Mouse (Mus musculus): ENCODE results near the gene Nfatc2ip. TPM values are rescaled to one million over a fixed set of nuclear protein-coding genes. Genes with fewer than 3 reads are reported as not detected.
"Not testable (repeated sequence)": the region's sequence is repeated elsewhere in the genome, so short reads cannot be mapped to it uniquely, and the experiment has no call there.

Nfatc2ip gene
- polyA plus RNA-seq, 1 experiment = 6.4 TPM

GRCm38 (mm10) chr7:126399548-126399947 lies 3.0 kb upstream of the Nfatc2ip start:
- Histone ChIP-seq H3K4me1 (ENCODE audit: control insufficient read depth, insufficient read depth, low read length) (no peaks in the 10 kb centered on the region), H3K27ac (ENCODE audit: insufficient read depth, low read length) (no peak overlapping the region), H3K27me3 (ENCODE audit: control insufficient read depth, insufficient read depth, low read length) (no peaks in the 10 kb centered on the region), H3K4me3 (replicated peaks; ENCODE audit: insufficient read depth, low read depth, low read length) (no peak overlapping the region)
- TF ChIP-seq CTCF (IDR thresholded peaks at IDR 0.05; ENCODE audit: borderline replicate concordance, insufficient read depth, low read depth, low read length) (peak; percentile 82), POLR2A (IDR thresholded peaks at IDR 0.05; ENCODE audit: borderline replicate concordance, insufficient read depth, low read length) (no peak)
- DNase-seq = peak; percentile 73 to 83
- WGBS = 7% methylated on average over 5 of the region's 5 CpGs

GRCm38 (mm10) chr7:126397822-126398221 lies 1.3 kb upstream of the Nfatc2ip start:
- TF ChIP-seq POLR2A (IDR thresholded peaks at IDR 0.05; ENCODE audit: borderline replicate concordance, insufficient read depth, low read length) (no peak), CTCF (IDR thresholded peaks at IDR 0.05; ENCODE audit: borderline replicate concordance, insufficient read depth, low read depth, low read length) (no peak)
- no peaks in the 10 kb centered on the region for H3K4me1 ChIP-seq (ENCODE audit: control insufficient read depth, insufficient read depth, low read length)
- no peak overlapping the region for H3K4me3 ChIP-seq (replicated peaks; ENCODE audit: insufficient read depth, low read depth, low read length)
- H3K27ac ChIP-seq (ENCODE audit: insufficient read depth, low read length) = no peak overlapping the region
- DNase-seq = peak in 1 of 2 experiments; percentile 12
- H3K27me3 ChIP-seq (ENCODE audit: control insufficient read depth, insufficient read depth, low read length) = no peaks in the 10 kb centered on the region
- 95% methylated on average over 4 of the region's 4 CpGs for WGBS

- DNase-seq = no peak
- no peak overlapping the region for H3K27ac ChIP-seq (ENCODE audit: insufficient read depth, low read length)
- no peaks in the 10 kb centered on the region for H3K4me1 ChIP-seq (ENCODE audit: control insufficient read depth, insufficient read depth, low read length)
- no peak for TF ChIP-seq POLR2A (IDR thresholded peaks at IDR 0.05; ENCODE audit: borderline replicate concordance, insufficient read depth, low read length)
- no peak for TF ChIP-seq CTCF (IDR thresholded peaks at IDR 0.05; ENCODE audit: borderline replicate concordance, insufficient read depth, low read depth, low read length)
- WGBS = 54% methylated on average over 6 of the region's 6 CpGs
- no peak overlapping the region for H3K4me3 ChIP-seq (replicated peaks; ENCODE audit: insufficient read depth, low read depth, low read length)
- no peaks in the 10 kb centered on the region for H3K27me3 ChIP-seq (ENCODE audit: control insufficient read depth, insufficient read depth, low read length)
Observed at GRCm38 (mm10) chr7:126397221-126397620, 684 bp upstream of the Nfatc2ip start.

GRCm38 (mm10) chr7:126392086-126392884 lies 4.3 kb downstream of the Nfatc2ip start:
- not testable (repeated sequence) for H3K4me3 ChIP-seq (replicated peaks; ENCODE audit: insufficient read depth, low read depth, low read length); H3K4me1 ChIP-seq (ENCODE audit: control insufficient read depth, insufficient read depth, low read length); H3K27ac ChIP-seq (ENCODE audit: insufficient read depth, low read length); DNase-seq; H3K27me3 ChIP-seq (ENCODE audit: control insufficient read depth, insufficient read depth, low read length)
- WGBS = 90% methylated on average over 7 of the region's 7 CpGs

GRCm38 (mm10) chr7:126388185-126388584 lies 8.4 kb downstream of the Nfatc2ip start:
- DNase-seq = no peak
- Histone ChIP-seq H3K4me3 (replicated peaks; ENCODE audit: insufficient read depth, low read depth, low read length) (no peak overlapping the region), H3K4me1 (ENCODE audit: control insufficient read depth, insufficient read depth, low read length) (no peaks in the 10 kb centered on the region), H3K27me3 (ENCODE audit: control insufficient read depth, insufficient read depth, low read length) (no peaks in the 10 kb centered on the region), H3K27ac (ENCODE audit: insufficient read depth, low read length) (no peak overlapping the region)
- no peak for TF ChIP-seq POLR2A (IDR thresholded peaks at IDR 0.05; ENCODE audit: borderline replicate concordance, insufficient read depth, low read length)
- no peak for TF ChIP-seq CTCF (IDR thresholded peaks at IDR 0.05; ENCODE audit: borderline replicate concordance, insufficient read depth, low read depth, low read length)
- 100% methylated on average over 1 of the region's 1 CpGs for WGBS

GRCm38 (mm10) chr7:126383565-126383964 lies 13.0 kb downstream of the Nfatc2ip start:
- Histone ChIP-seq H3K27me3 (ENCODE audit: control insufficient read depth, insufficient read depth, low read length) (no peaks in the 10 kb centered on the region), H3K4me3 (replicated peaks; ENCODE audit: insufficient read depth, low read depth, low read length) (no peak overlapping the region), H3K4me1 (ENCODE audit: control insufficient read depth, insufficient read depth, low read length) (no peaks in the 10 kb centered on the region; the same call in 1 of the 2 replicates), H3K27ac (ENCODE audit: insufficient read depth, low read length) (no peak overlapping the region)
- WGBS = 86% methylated on average over 5 of the region's 5 CpGs
- TF ChIP-seq CTCF (IDR thresholded peaks at IDR 0.05; ENCODE audit: borderline replicate concordance, insufficient read depth, low read depth, low read length) (no peak), POLR2A (IDR thresholded peaks at IDR 0.05; ENCODE audit: borderline replicate concordance, insufficient read depth, low read length) (no peak)
- no peak for DNase-seq

GRCm38 (mm10) chr7:126377278-126378158 lies 19.0 kb downstream of the Nfatc2ip start, which contains the start of gene Spns1:
TSS of gene Spns1 (minus strand) at chr7:126377450.
- WGBS = 1% methylated on average over 33 of the region's 33 CpGs
- peak; percentile 77 for TF ChIP-seq CTCF (IDR thresholded peaks at IDR 0.05; ENCODE audit: borderline replicate concordance, insufficient read depth, low read depth, low read length)
- TF ChIP-seq POLR2A (IDR thresholded peaks at IDR 0.05; ENCODE audit: borderline replicate concordance, insufficient read depth, low read length) = peak; percentile 81
- no peaks in the 10 kb centered on the region for H3K27me3 ChIP-seq (ENCODE audit: control insufficient read depth, insufficient read depth, low read length)
- H3K4me1 ChIP-seq (ENCODE audit: control insufficient read depth, insufficient read depth, low read length) = peaks cover 4% of the 10 kb centered on the region; the same call in 1 of the 2 replicates
- peak; percentile 97 to 98 for DNase-seq
- peak within 1 kb of the TSS; percentile 98 for H3K4me3 ChIP-seq (replicated peaks; ENCODE audit: insufficient read depth, low read depth, low read length)
- H3K27ac ChIP-seq (ENCODE audit: insufficient read depth, low read length) = peak within 1 kb of the TSS; percentile 78

Data from cerebellum, adult 2 months (tissue).